Mouse (Mus musculus) MEL (cell line): ENCODE data around the gene 0610012G03Rik. TPM values are rescaled to one million over a fixed set of nuclear protein-coding genes. Genes with fewer than 3 reads are reported as not detected.
A peak's percentile ranks its signal among the peaks of the same experiment; 100 is the strongest.

Source experiments
- DNase-seq: peaks from one replicate; pipeline ENCODE4 v3.0.0; 2011; ENCODE audit warnings: low read depth, low spot score
- H3K27ac ChIP-seq: 2 replicates; pipeline ENCODE4 v1.5.1; 2012; ENCODE audit warnings: low read depth, mild to moderate bottlenecking, control low read depth, low read length, moderate library complexity; ENCODE audit not compliant: control insufficient read depth
- H3K27me3 ChIP-seq, 2 experiments: fragments of 150-350 bp in 1 of 2; sonication (generic) in 1 of 2; 2 replicates each; pipeline ENCODE4 v1.6.1; 2012; ENCODE audit warnings: low read length in 2 of 2, mild to moderate bottlenecking in 2 of 2, improper control_type of control experiment in 1 of 2, moderate library complexity in 1 of 2; ENCODE audit not compliant: insufficient read depth in 2 of 2, control insufficient read depth in 1 of 2
- H3K36me3 ChIP-seq, 2 experiments: 2 replicates each; pipeline ENCODE4 v1.6.1; 2012 to 2014; ENCODE audit warnings: low read length in 2 of 2, improper control_type of control experiment in 1 of 2, inconsistent platforms in 1 of 2, mild to moderate bottlenecking in 1 of 2; ENCODE audit not compliant: insufficient read depth in 2 of 2, control insufficient read depth in 1 of 2
- H3K4me1 ChIP-seq, 2 experiments: fragments of 150-350 bp in 1 of 2; sonication (generic) in 1 of 2; 2 replicates each; pipeline ENCODE4 v1.6.1; 2012; ENCODE audit warnings: low read length in 2 of 2, improper control_type of control experiment in 1 of 2, mild to moderate bottlenecking in 1 of 2; ENCODE audit not compliant: insufficient read depth in 2 of 2, control insufficient read depth in 1 of 2
- H3K4me3 ChIP-seq, 2 experiments: fragments of 150-350 bp in 1 of 2; sonication (generic) in 1 of 2; 2 replicates each; pipeline ENCODE4 v1.5.1; 2012; ENCODE audit warnings: low read depth in 2 of 2, low read length in 2 of 2, mild to moderate bottlenecking in 2 of 2, moderate library complexity in 2 of 2, control low read depth in 1 of 2, improper control_type of control experiment in 1 of 2; ENCODE audit not compliant: control insufficient read depth in 1 of 2, insufficient read depth in 1 of 2
- H3K79me2 ChIP-seq: 2 replicates; pipeline ENCODE4 v1.6.1; 2012; ENCODE audit warnings: mild to moderate bottlenecking, low read length, moderate library complexity; ENCODE audit not compliant: control insufficient read depth, poor library complexity, insufficient read depth
- H3K9ac ChIP-seq: 2 replicates; pipeline ENCODE4 v1.6.1; 2012; ENCODE audit warnings: low read depth, mild to moderate bottlenecking, control low read depth, low read length, moderate library complexity; ENCODE audit not compliant: control insufficient read depth, poor library complexity, severe bottlenecking
- H3K9me3 ChIP-seq: fragments of 150-350 bp; sonication (generic); replicated peaks from 2 replicates; pipeline ENCODE4 v1.6.1; 2012; ENCODE audit warnings: mild to moderate bottlenecking, low read length, improper control_type of control experiment, moderate library complexity; ENCODE audit not compliant: insufficient read depth
- CHD1 ChIP-seq: IDR thresholded peaks from 2 replicates; pipeline ENCODE4 v1.6.1; 2012; ENCODE audit warnings: low read depth, mild to moderate bottlenecking, inconsistent platforms, low read length, improper control_type of control experiment
- CHD2 ChIP-seq: IDR thresholded peaks from 2 replicates; pipeline ENCODE4 v1.6.1; 2011; ENCODE audit warnings: low read length, improper control_type of control experiment
- CTCF ChIP-seq, 3 experiments: IDR thresholded peaks in 2 of 3; conservative IDR thresholded peaks in 1 of 3; 2 replicates each; pipeline ENCODE4 v1.5.1; 2011 to 2012; ENCODE audit warnings: low read length in 3 of 3, low read depth in 2 of 3, mild to moderate bottlenecking in 2 of 3, improper control_type of control experiment in 1 of 3, inconsistent platforms in 1 of 3, mixed read lengths in 1 of 3, moderate library complexity in 1 of 3; ENCODE audit not compliant: control insufficient read depth in 1 of 3, insufficient read depth in 1 of 3, poor library complexity in 1 of 3, severe bottlenecking in 1 of 3
- E2F4 ChIP-seq: IDR thresholded peaks from 2 replicates; pipeline ENCODE4 v1.6.1; 2011; ENCODE audit warnings: low read depth, low read length, improper control_type of control experiment, borderline replicate concordance
- ELF1 ChIP-seq: IDR thresholded peaks from 2 replicates; pipeline ENCODE4 v1.6.1; 2014; ENCODE audit warnings: low read depth, mild to moderate bottlenecking, inconsistent platforms, low read length, improper control_type of control experiment, moderate library complexity
- EP300 ChIP-seq, 2 experiments: IDR thresholded peaks; 2 replicates each; pipeline ENCODE4 v1.6.1; 2011; ENCODE audit warnings: improper control_type of control experiment in 2 of 2, low read length in 2 of 2, low read depth in 1 of 2, mild to moderate bottlenecking in 1 of 2
- JUND ChIP-seq: IDR thresholded peaks from 2 replicates; pipeline ENCODE4 v1.6.1; 2011; ENCODE audit warnings: low read depth, mild to moderate bottlenecking, improper control_type of control experiment, low read length
- MAX ChIP-seq: IDR thresholded peaks from 2 replicates; pipeline ENCODE4 v1.6.1; 2011; ENCODE audit warnings: low read length, improper control_type of control experiment
- MEF2A ChIP-seq: IDR thresholded peaks from 2 replicates; pipeline ENCODE4 v1.6.1; 2014; ENCODE audit warnings: low read depth, mild to moderate bottlenecking, inconsistent platforms, low read length, improper control_type of control experiment; ENCODE audit not compliant: poor library complexity, insufficient replicate concordance, severe bottlenecking; ENCODE audit errors: extremely low read depth
- MXI1 ChIP-seq: IDR thresholded peaks from 2 replicates; pipeline ENCODE4 v1.6.1; 2011; ENCODE audit warnings: mild to moderate bottlenecking, low read depth, low read length, improper control_type of control experiment
- MYB ChIP-seq: IDR thresholded peaks from 2 replicates; pipeline ENCODE4 v1.6.1; 2011; ENCODE audit warnings: mild to moderate bottlenecking, low read depth, low read length, improper control_type of control experiment
- MYC ChIP-seq: IDR thresholded peaks from 2 replicates; pipeline ENCODE4 v1.6.1; 2011; ENCODE audit warnings: low read depth, mild to moderate bottlenecking, low read length, improper control_type of control experiment, moderate library complexity
- NRF1 ChIP-seq: IDR thresholded peaks from 2 replicates; pipeline ENCODE4 v1.6.1; 2014; ENCODE audit warnings: low read depth, mild to moderate bottlenecking, inconsistent platforms, low read length, improper control_type of control experiment, moderate library complexity; ENCODE audit not compliant: poor library complexity, insufficient read depth, severe bottlenecking
- POLR2AphosphoS2 ChIP-seq: IDR thresholded peaks from 2 replicates; pipeline ENCODE4 v1.6.1; 2011; ENCODE audit warnings: low read length, improper control_type of control experiment
- POLR2AphosphoS5 ChIP-seq: IDR thresholded peaks from 2 replicates; pipeline ENCODE4 v1.6.1; 2012; ENCODE audit warnings: low read depth, borderline replicate concordance, mild to moderate bottlenecking, inconsistent platforms, low read length, moderate library complexity, mixed read lengths
- RAD21 ChIP-seq: IDR thresholded peaks from 2 replicates; pipeline ENCODE4 v1.6.1; 2011; ENCODE audit warnings: mild to moderate bottlenecking, low read depth, low read length, improper control_type of control experiment
- RCOR1 ChIP-seq: IDR thresholded peaks from 2 replicates; pipeline ENCODE4 v1.6.1; 2012; ENCODE audit warnings: low read depth, mild to moderate bottlenecking, inconsistent platforms, low read length, improper control_type of control experiment
- SIN3A ChIP-seq: IDR thresholded peaks from 2 replicates; pipeline ENCODE4 v1.6.1; 2012; ENCODE audit warnings: low read length, improper control_type of control experiment, inconsistent platforms
- SMC3 ChIP-seq: IDR thresholded peaks from 2 replicates; pipeline ENCODE4 v1.6.1; 2011; ENCODE audit warnings: low read depth, low read length, improper control_type of control experiment
- TAL1 ChIP-seq: IDR thresholded peaks from 2 replicates; pipeline ENCODE4 v1.6.1; 2012; ENCODE audit warnings: mild to moderate bottlenecking, inconsistent platforms, low read length, moderate library complexity, mixed read lengths
- TBP ChIP-seq: IDR thresholded peaks from 2 replicates; pipeline ENCODE4 v1.8.0; 2011; ENCODE audit warnings: low read depth, low read length, improper control_type of control experiment
- TCF12 ChIP-seq: IDR thresholded peaks from 2 replicates; pipeline ENCODE4 v1.6.1; 2014; ENCODE audit warnings: low read depth, mild to moderate bottlenecking, inconsistent platforms, low read length, improper control_type of control experiment, moderate library complexity
- USF1 ChIP-seq: IDR thresholded peaks from 2 replicates; pipeline ENCODE4 v1.6.1; 2014; ENCODE audit warnings: low read depth, mild to moderate bottlenecking, inconsistent platforms, low read length, improper control_type of control experiment, moderate library complexity
- ZMIZ1 ChIP-seq: IDR thresholded peaks from 2 replicates; pipeline ENCODE4 v1.6.1; 2012; ENCODE audit warnings: low read depth, mild to moderate bottlenecking, inconsistent platforms, low read length, improper control_type of control experiment, moderate library complexity
- ZNF384 ChIP-seq: IDR thresholded peaks from 2 replicates; pipeline ENCODE4 v1.6.1; 2012; ENCODE audit warnings: low read depth, mild to moderate bottlenecking, inconsistent platforms, low read length, improper control_type of control experiment
- polyA plus RNA-seq, 2 experiments: library from polyadenylated mRNA; stranded (reverse) in 1 of 2; unstranded in 1 of 2; fragments of >175 nt in 1 of 2; fragments of >200 nt in 1 of 2; gene quantifications; 2 replicates each; pipeline versions ENCODE4 v1.2.1 to v1.2.4; 2012; ENCODE audit warnings: low replicate concordance in 2 of 2, low read depth in 1 of 2; ENCODE audit not compliant: insufficient read length in 2 of 2, insufficient read depth in 1 of 2, missing spikeins in 1 of 2
- total RNA-seq: library from RNA; depleted of rRNA; stranded (reverse); fragments of 300-350 nt; gene quantifications from 2 replicates; pipeline ENCODE4 v1.2.3, GENCODE M21; 2012

Gene 0610012G03Rik
- total and polyA plus RNA-seq, 3 experiments: 41.9 to 56.2 TPM; not detected in 1

DNA sequence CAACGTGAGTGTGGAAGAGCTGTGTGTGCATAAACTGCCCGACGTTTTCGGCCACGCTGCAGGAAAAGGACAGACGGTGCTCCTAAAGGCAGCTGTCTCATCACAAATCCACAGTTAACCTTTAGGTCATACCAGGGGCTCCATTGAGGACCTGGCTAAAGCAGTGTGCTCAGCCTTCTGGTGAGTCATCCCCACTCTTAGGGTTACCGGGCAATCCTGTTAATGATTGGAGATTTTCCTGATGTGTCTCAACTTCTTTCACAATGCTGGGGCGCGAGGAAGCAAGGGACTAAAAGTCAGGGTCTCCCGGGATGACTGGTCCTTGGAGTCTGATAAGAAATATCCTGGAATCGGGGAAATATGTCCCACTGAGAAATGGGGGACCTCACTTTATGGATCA is 30.5 kb downstream of the 0610012G03Rik start:
- no peak for TF ChIP-seq TCF12
- no peak for TF ChIP-seq ELF1
- TF ChIP-seq TBP: no peak
- TF ChIP-seq POLR2AphosphoS5: no peak
- no peak for TF ChIP-seq MXI1
- no peak for TF ChIP-seq JUND
- TF ChIP-seq MYB: no peak
- no peak for TF ChIP-seq EP300 (IDR thresholded peaks at IDR 0.05; ENCODE audit: low read depth in 1 of 2, low read length in 2 of 2)
- no peak for TF ChIP-seq RCOR1
- TF ChIP-seq POLR2AphosphoS2: no peak
- TF ChIP-seq, all 39 proteins: peak for 0
- no peak overlapping the region for H3K4me3 ChIP-seq
- H3K4me1 ChIP-seq: no peaks in the 10 kb centered on the region; a peak in 1 of 4 replicates
- H3K36me3 ChIP-seq: no peaks in the 10 kb centered on the region
- no peak overlapping the region for H3K9ac ChIP-seq
- no peak for DNase-seq
- H3K79me2 ChIP-seq: no peaks in the 10 kb centered on the region
- no peaks in the 10 kb centered on the region for H3K9me3 ChIP-seq
- H3K27ac ChIP-seq: no peak overlapping the region
- H3K27me3 ChIP-seq: peaks cover 0 to 3% of the 10 kb centered on the region in 2 experiments; a peak in 2 of 4 replicates

DNA sequence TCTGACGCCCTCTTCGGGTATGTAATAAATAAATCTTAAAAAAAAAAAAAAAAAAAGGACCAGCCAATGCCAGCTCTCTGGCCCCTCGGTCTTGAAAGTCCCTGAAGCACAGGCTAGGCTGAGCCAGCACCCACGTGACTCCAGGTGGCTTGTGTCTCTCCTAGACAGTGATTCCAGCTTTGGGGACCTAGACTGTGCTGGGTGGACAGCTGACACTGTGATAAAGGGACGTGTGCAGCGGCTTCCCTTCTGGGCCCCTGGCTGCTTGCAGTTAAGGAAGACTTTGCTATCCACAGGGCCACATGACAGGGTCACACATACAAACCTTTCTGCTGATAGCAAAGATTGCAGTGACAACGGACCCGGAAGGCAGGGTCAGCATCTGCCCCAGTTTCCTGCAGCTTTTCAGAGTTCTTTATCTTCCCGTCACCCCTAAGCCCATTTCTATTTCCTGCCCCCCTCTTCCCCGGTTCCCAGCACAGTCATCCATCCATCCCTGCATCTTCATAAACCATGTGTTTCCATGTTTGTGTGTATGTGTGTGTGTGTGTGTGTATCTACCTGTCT is 37.9 kb downstream of the 0610012G03Rik start:
- Histone ChIP-seq H3K27me3 (no peaks in the 10 kb centered on the region), H3K79me2 (no peaks in the 10 kb centered on the region), H3K4me3 (peak overlapping the region; percentile 23 to 39; a peak in 3 of 4 replicates), H3K9me3 (no peaks in the 10 kb centered on the region), H3K9ac (no peak overlapping the region), H3K36me3 (no peaks in the 10 kb centered on the region), H3K27ac (no peak overlapping the region), H3K4me1 (peaks cover 0 to 5% of the 10 kb centered on the region in 2 experiments; a peak in 3 of 4 replicates)
- peak; percentile 37 for DNase-seq
- peak; percentile 61 for TF ChIP-seq USF1
- TF ChIP-seq ZNF384: peak; percentile 85
- no peak for TF ChIP-seq JUND

GRCm38 (mm10) chr16:31908959-31909358 is 39.3 kb downstream of the 0610012G03Rik start:
- Histone ChIP-seq H3K9ac (no peak overlapping the region), H3K79me2 (no peaks in the 10 kb centered on the region), H3K4me3 (no peak overlapping the region), H3K36me3 (no peaks in the 10 kb centered on the region), H3K9me3 (no peaks in the 10 kb centered on the region), H3K4me1 (peaks cover 0 to 5% of the 10 kb centered on the region in 2 experiments; a peak in 3 of 4 replicates), H3K27ac (no peak overlapping the region), H3K27me3 (no peaks in the 10 kb centered on the region)
- DNase-seq: no peak
- no peak for TF ChIP-seq CHD2
- no peak for TF ChIP-seq POLR2AphosphoS5
- no peak for TF ChIP-seq SIN3A
- TF ChIP-seq E2F4: no peak
- no peak for TF ChIP-seq TCF12
- no peak for TF ChIP-seq MYB
- TF ChIP-seq TBP: no peak
- no peak for TF ChIP-seq ZMIZ1
- no peak for TF ChIP-seq MEF2A
- no peak for TF ChIP-seq TAL1
- TF ChIP-seq RAD21: no peak
- TF ChIP-seq NRF1: no peak
- no peak for TF ChIP-seq CHD1
- TF ChIP-seq MXI1: no peak
- TF ChIP-seq MYC: no peak
- no peak for TF ChIP-seq SMC3
- TF ChIP-seq ZNF384: no peak
- TF ChIP-seq EP300 (IDR thresholded peaks at IDR 0.05; ENCODE audit: low read depth in 1 of 2, low read length in 2 of 2): no peak
- no peak for TF ChIP-seq CTCF (IDR thresholded peaks at IDR 0.05 in 2 of 3, conservative IDR thresholded peaks at IDR 0.05 in 1 of 3; ENCODE audit: control insufficient read depth in 1 of 3, insufficient read depth in 1 of 3, low read depth in 2 of 3, low read length in 3 of 3, poor library complexity in 1 of 3, severe bottlenecking in 1 of 3)
- TF ChIP-seq MAX: no peak
